Comparison of ENCODE assay signal across 8 mouse cellular contexts in genomic region chr6:51270216-51271127, GRCm38 (mm10).
A peak's percentile ranks its signal among the peaks of the same experiment; 100 is the strongest.
DNase-seq lines count a peak whose midpoint lies in the region; ATAC-seq lines count a peak whose summit lies in the region.

No protein-coding gene starts in this region.

- H3K27ac ChIP-seq in embryonic facial prominence, embryonic 10.5 days (replicated peaks) = peak overlapping the region; percentile 91
- peak overlapping the region; percentile 89 for H3K27ac ChIP-seq in limb, embryonic 12.5 days
- H3K27ac ChIP-seq in midbrain, embryonic 14.5 days (replicated peaks; ENCODE audit: low read depth, low read length) = no peak overlapping the region

- H3K4me2 ChIP-seq in limb, embryonic 12.5 days = peak overlapping the region; percentile 83
- H3K4me2 ChIP-seq in midbrain, embryonic 14.5 days (ENCODE audit: low read length) = peak overlapping the region; percentile 99

- H3K4me1 ChIP-seq in embryonic facial prominence, embryonic 10.5 days = peaks cover 26% of the 10 kb centered on the region
- peaks cover 12% of the 10 kb centered on the region for H3K4me1 ChIP-seq in limb, embryonic 12.5 days (replicated peaks)
- peaks cover 15% of the 10 kb centered on the region for H3K4me1 ChIP-seq in midbrain, embryonic 14.5 days (ENCODE audit: control insufficient read depth, insufficient read depth, low read length)

- under 1% methylated on average over 80 of the region's 80 CpGs for WGBS in embryonic facial prominence, embryonic 10.5 days
- under 1% methylated on average over 80 of the region's 80 CpGs for WGBS in limb, embryonic 12.5 days
- under 1% methylated on average over 80 of the region's 80 CpGs for WGBS in midbrain, embryonic 14.5 days

- peaks cover 12% of the 10 kb centered on the region; the same call in 1 of the 2 replicates for H3K27me3 ChIP-seq in embryonic facial prominence, embryonic 10.5 days (replicated peaks; ENCODE audit: low read depth, poor library complexity, severe bottlenecking)
- H3K27me3 ChIP-seq in limb, embryonic 12.5 days = no peaks in the 10 kb centered on the region
- no peaks in the 10 kb centered on the region for H3K27me3 ChIP-seq in midbrain, embryonic 14.5 days (ENCODE audit: control insufficient read depth, insufficient read depth, low read length)

- no peaks in the 10 kb centered on the region for H3K36me3 ChIP-seq in embryonic facial prominence, embryonic 10.5 days (replicated peaks)
- H3K36me3 ChIP-seq in limb, embryonic 12.5 days = no peaks in the 10 kb centered on the region
- H3K36me3 ChIP-seq in midbrain, embryonic 14.5 days (ENCODE audit: control insufficient read depth, insufficient read depth, low read length) = no peaks in the 10 kb centered on the region

- peak overlapping the region; percentile 81 for H3K9ac ChIP-seq in limb, embryonic 12.5 days (replicated peaks)
- peak overlapping the region; percentile 49 for H3K9ac ChIP-seq in midbrain, embryonic 14.5 days (replicated peaks; ENCODE audit: low read length)

- no peaks in the 10 kb centered on the region for H3K9me3 ChIP-seq in embryonic facial prominence, embryonic 10.5 days
- H3K9me3 ChIP-seq in limb, embryonic 12.5 days = no peaks in the 10 kb centered on the region
- no peaks in the 10 kb centered on the region for H3K9me3 ChIP-seq in midbrain, embryonic 14.5 days (ENCODE audit: control insufficient read depth, low read length)

- peak overlapping the region; percentile 89 for H3K4me3 ChIP-seq in embryonic facial prominence, embryonic 10.5 days
- peak overlapping the region; percentile 80 for H3K4me3 ChIP-seq in limb, embryonic 12.5 days (replicated peaks)
- peak overlapping the region; percentile 64 for H3K4me3 ChIP-seq in midbrain, embryonic 14.5 days (replicated peaks; ENCODE audit: low read depth, low read length)

- DNase-seq in cerebellum, adult 8-10 months = peak; percentile 2
- DNase-seq in embryonic facial prominence, embryonic 10.5 days (ENCODE audit: low spot score) = peak; percentile 99
- peak; percentile 85 to 88 for DNase-seq in heart, adult 18-20 months
- DNase-seq in kidney, adult 18-20 months = peak; percentile 70
- DNase-seq in midbrain, embryonic 14.5 days = peak; percentile 87
- DNase-seq in spleen, postnatal 10 days (ENCODE audit: low spot score in 2 of 2) = peak; percentile 48 to 86

- no peak for ATAC-seq in cerebellum, adult (ENCODE audit: insufficient number of reproducible peaks, low FRiP score, low TSS enrichment)
- peak; percentile 87 for ATAC-seq in limb, embryonic 12.5 days (ENCODE audit: insufficient number of reproducible peaks, insufficient read depth, low FRiP score, low TSS enrichment, low read depth)
- ATAC-seq in midbrain, embryonic 14.5 days (ENCODE audit: low FRiP score, low TSS enrichment) = peak; percentile 86

Comparison
In these comparisons a context has a peak if more than half of its experiments do, and no peak if none do; other contexts are left out.
1. DNase-seq: peak in every context shown above with its lines; median percentile 99 in embryonic facial prominence, embryonic 10.5 days; 87 in midbrain, embryonic 14.5 days; 86 in heart, adult 18-20 months; 70 in kidney, adult 18-20 months; 67 in spleen, postnatal 10 days; 2 in cerebellum, adult 8-10 months.